Mouse (Mus musculus) limb, embryonic 11.5 days (tissue): Measurements from ENCODE around the gene Esp22. TPM values are rescaled to one million over a fixed set of nuclear protein-coding genes. Genes with fewer than 3 reads are reported as not detected.
"Not testable (repeated sequence)": the region's sequence is repeated elsewhere in the genome, so short reads cannot be mapped to it uniquely, and the experiment has no call there.

Source experiments
- ATAC-seq: fragments of 200-750 bp; cut with Nextera tagmentation; 2 replicates; pipeline ENCODE4 v1.8.0; 2017; ENCODE audit warnings: low read depth; ENCODE audit not compliant: insufficient number of reproducible peaks, low FRiP score, low TSS enrichment
- DNase-seq: peaks from one replicate; pipeline ENCODE4 v3.0.0-alpha.2; 2015; ENCODE audit warnings: low spot score
- H3K27ac ChIP-seq: fragments of 300-500 bp; sonication (generic); replicated peaks from 2 replicates; pipeline ENCODE4 v1.5.1; 2014; ENCODE audit warnings: low read depth, mild to moderate bottlenecking, low read length
- H3K27me3 ChIP-seq: fragments of 300-500 bp; sonication (generic); 2 replicates; pipeline ENCODE4 v1.6.1; 2014; ENCODE audit warnings: mild to moderate bottlenecking, low read length, mixed read lengths; ENCODE audit not compliant: control insufficient read depth, insufficient read depth
- H3K36me3 ChIP-seq: fragments of 300-500 bp; sonication (generic); 2 replicates; pipeline ENCODE4 v1.6.1; 2014; ENCODE audit warnings: mild to moderate bottlenecking, low read length, moderate library complexity, mixed read lengths; ENCODE audit not compliant: control insufficient read depth, insufficient read depth
- H3K4me1 ChIP-seq: fragments of 300-500 bp; sonication (generic); 2 replicates; pipeline ENCODE4 v1.6.1; 2014; ENCODE audit warnings: low read length, mixed read lengths; ENCODE audit not compliant: control insufficient read depth, insufficient read depth
- H3K4me2 ChIP-seq: fragments of 300-500 bp; sonication (generic); 2 replicates; pipeline ENCODE4 v1.6.1; 2014; ENCODE audit warnings: low read depth, mild to moderate bottlenecking, moderate library complexity; ENCODE audit not compliant: severe bottlenecking
- H3K4me3 ChIP-seq: fragments of 300-500 bp; sonication (generic); 2 replicates; pipeline ENCODE4 v1.5.1; 2014; ENCODE audit warnings: low read depth, low read length
- H3K9ac ChIP-seq: fragments of 300-500 bp; sonication (generic); 2 replicates; pipeline ENCODE4 v1.6.1; 2014; ENCODE audit warnings: mild to moderate bottlenecking, low read length
- H3K9me3 ChIP-seq: fragments of 300-500 bp; sonication (generic); 2 replicates; pipeline ENCODE4 v1.6.1; 2016; ENCODE audit warnings: low read length; ENCODE audit not compliant: control insufficient read depth
- WGBS: fragments of 180-500 bp; shearing (Covaris S2); extraction: QIAGEN DNeasy Blood & Tissue Kit; methylation state at CpG from one replicate; pipeline ENCODE4 v1.1.7; 2014; 5-methylcytosine and 5-hydroxymethylcytosine counted together
- polyA plus RNA-seq: library from polyadenylated mRNA; unstranded; fragments of >200 nt; fragmentation: Nextera tagmentation; extraction: Ambion mirVana; gene quantifications from 2 replicates; pipeline ENCODE4 v1.2.1, GENCODE M21; 2014

Gene Esp22
- polyA plus RNA-seq: not detected in 2 replicates

GRCm38 (mm10) chr17:39095034-39095433 lies at the start of gene Esp22:
Gene Esp22, plus strand, starts transcription at chr17:39095334.
- no peaks in the 10 kb centered on the region for H3K4me1 ChIP-seq
- no peak within 1 kb of the TSS for H3K9ac ChIP-seq
- 93% methylated on average over 1 of the region's 1 CpGs for WGBS
- ATAC-seq: no peak
- no peak for DNase-seq
- no peaks in the 10 kb centered on the region for H3K36me3 ChIP-seq
- no peak within 1 kb of the TSS for H3K4me3 ChIP-seq
- no peak within 1 kb of the TSS for H3K27ac ChIP-seq
- no peaks in the 10 kb centered on the region for H3K27me3 ChIP-seq
- no peak within 1 kb of the TSS for H3K4me2 ChIP-seq
- no peaks in the 10 kb centered on the region; the same call in 1 of the 2 replicates for H3K9me3 ChIP-seq

GRCm38 (mm10) chr17:39063641-39064040 lies 31.5 kb upstream of the Esp22 start:
- ATAC-seq (no peak), DNase-seq (no peak)
- Histone ChIP-seq H3K27me3 (no peaks in the 10 kb centered on the region), H3K9ac (no peak overlapping the region), H3K36me3 (no peaks in the 10 kb centered on the region), H3K4me2 (no peak overlapping the region), H3K4me3 (no peak overlapping the region), H3K27ac (no peak overlapping the region), H3K9me3 (no peaks in the 10 kb centered on the region; the same call in 1 of the 2 replicates), H3K4me1 (no peaks in the 10 kb centered on the region)

GRCm38 (mm10) chr17:39076937-39077336 lies 18.2 kb upstream of the Esp22 start, which contains the start of gene Esp23:
Gene Esp23, minus strand, starts transcription at chr17:39077037.
- Histone ChIP-seq H3K36me3 (no peaks in the 10 kb centered on the region), H3K27me3 (no peaks in the 10 kb centered on the region), H3K9me3 (no peaks in the 10 kb centered on the region), H3K27ac (no peak within 1 kb of the TSS), H3K4me1 (no peaks in the 10 kb centered on the region), H3K4me2 (no peak within 1 kb of the TSS), H3K9ac (no peak within 1 kb of the TSS), H3K4me3 (no peak within 1 kb of the TSS)
- no peak for ATAC-seq
- 56% methylated on average over 1 of the region's 1 CpGs for WGBS
- DNase-seq: no peak

GRCm38 (mm10) chr17:39107126-39107525 lies 12.0 kb downstream of the Esp22 start:
- H3K4me2 ChIP-seq, H3K9ac ChIP-seq, H3K4me1 ChIP-seq, H3K27me3 ChIP-seq, ATAC-seq, H3K36me3 ChIP-seq, H3K9me3 ChIP-seq, H3K27ac ChIP-seq, H3K4me3 ChIP-seq: not testable (repeated sequence)
- WGBS: 78% methylated on average over 11 of the region's 11 CpGs
- DNase-seq: peak; percentile 25

- not testable (repeated sequence) for H3K27ac ChIP-seq, H3K4me2 ChIP-seq, H3K9me3 ChIP-seq, H3K36me3 ChIP-seq, H3K27me3 ChIP-seq, H3K9ac ChIP-seq, H3K4me3 ChIP-seq, ATAC-seq, H3K4me1 ChIP-seq
- WGBS: 73% methylated on average over 12 of the region's 12 CpGs
- DNase-seq: peak; percentile 21
These were observed 34.0 kb downstream of the Esp22 start for GRCm38 (mm10) chr17:39129156-39129555.

Other genes with a start within 250 kb of the Esp22 start
- gene Esp24, start 58.6 kb upstream of the Esp22 start, polyA plus RNA-seq: not detected in 2 replicates
- gene Gm21903, start 52.0 kb upstream of the Esp22 start, polyA plus RNA-seq: not detected in 2 replicates
- gene Esp23, start 18.3 kb upstream of the Esp22 start, polyA plus RNA-seq: not detected in 2 replicates